Mouse (Mus musculus) forebrain, embryonic 14.5 days (tissue): ENCODE results near the gene Gm17490. TPM values are rescaled to one million over a fixed set of nuclear protein-coding genes. Genes with fewer than 3 reads are reported as not detected.

Source experiments
- ATAC-seq: fragments of 200-750 bp; cut with Nextera tagmentation; 2 replicates; pipeline ENCODE4 v1.8.0; 2017; ENCODE audit warnings: mild to moderate bottlenecking, moderate library complexity
- DNase-seq: peaks from one replicate; pipeline ENCODE4 v3.0.0-alpha.2; 2015; ENCODE audit warnings: low spot score
- H3K27ac ChIP-seq: fragments of 300-500 bp; sonication (generic); 2 replicates; pipeline ENCODE4 v1.5.1; 2014; ENCODE audit warnings: low read depth, mild to moderate bottlenecking, control low read depth, low read length, moderate library complexity
- H3K27me3 ChIP-seq: fragments of 300-500 bp; sonication (generic); replicated peaks from 2 replicates; pipeline ENCODE4 v1.6.1; 2014; ENCODE audit warnings: low read length, control low read depth, mixed read lengths; ENCODE audit not compliant: control insufficient read depth, insufficient read depth
- H3K36me3 ChIP-seq: fragments of 300-500 bp; sonication (generic); 2 replicates; pipeline ENCODE4 v1.6.1; 2014; ENCODE audit warnings: low read length, control low read depth; ENCODE audit not compliant: control insufficient read depth, insufficient read depth
- H3K4me1 ChIP-seq: fragments of 300-500 bp; sonication (generic); 2 replicates; pipeline ENCODE4 v1.6.1; 2014; ENCODE audit warnings: antibody characterized with exemption, low read length, control low read depth; ENCODE audit not compliant: control insufficient read depth, insufficient read depth
- H3K4me2 ChIP-seq: fragments of 300-500 bp; sonication (generic); 2 replicates; pipeline ENCODE4 v1.6.1; 2014; ENCODE audit warnings: mild to moderate bottlenecking, control low read depth, low read length
- H3K4me3 ChIP-seq: fragments of 300-500 bp; sonication (generic); 2 replicates; pipeline ENCODE4 v1.5.1; 2014; ENCODE audit warnings: low read depth, low read length, control low read depth
- H3K9ac ChIP-seq: fragments of 300-500 bp; sonication (generic); 2 replicates; pipeline ENCODE4 v1.6.1; 2014; ENCODE audit warnings: mild to moderate bottlenecking, low read length, control low read depth, moderate library complexity
- H3K9me3 ChIP-seq: fragments of 300-500 bp; sonication (generic); replicated peaks from 2 replicates; pipeline ENCODE4 v1.6.1; 2016; ENCODE audit warnings: low read length, control low read depth, mixed read lengths; ENCODE audit not compliant: control insufficient read depth
- WGBS: fragments of 180-500 bp; shearing (Covaris S2); extraction: QIAGEN DNeasy Blood & Tissue Kit; methylation state at CpG from one replicate; pipeline ENCODE4 v1.1.7; 2014; 5-methylcytosine and 5-hydroxymethylcytosine counted together
- polyA plus RNA-seq: library from polyadenylated mRNA; unstranded; fragments of >200 nt; fragmentation: Nextera tagmentation; extraction: Ambion mirVana; gene quantifications from 2 replicates; pipeline ENCODE4 v1.2.1, GENCODE M21; 2014

The Gm17490 gene
- polyA plus RNA-seq, 1 experiment from 2014 or later, result not detected

DNA sequence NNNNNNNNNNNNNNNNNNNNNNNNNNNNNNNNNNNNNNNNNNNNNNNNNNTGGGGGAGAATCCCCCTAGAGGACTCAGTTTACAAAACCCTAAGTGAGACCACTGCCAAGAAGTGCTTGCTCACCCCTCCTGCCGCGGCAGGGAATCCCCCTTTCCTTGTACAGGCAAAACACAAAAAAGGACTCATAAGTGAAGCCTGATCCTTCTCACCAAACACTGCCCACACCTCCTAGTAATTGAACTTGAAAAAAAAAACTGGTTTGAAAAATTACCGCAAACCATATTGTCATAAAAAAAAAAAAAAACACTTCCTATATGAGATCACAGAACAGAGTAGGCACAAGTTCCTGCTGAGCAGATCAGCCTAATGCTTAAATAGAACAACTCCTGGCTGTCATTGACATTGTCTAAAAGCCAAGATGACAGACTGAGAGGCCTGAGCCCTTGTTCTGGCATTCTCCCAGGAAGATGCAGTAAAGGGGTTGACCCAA, 16.4 kb upstream of the Gm17490 start, which contains the start of gene Il2ra:
Il2ra (plus strand) TSS at position 357 of the 491 bp plus-strand sequence.
- no peak within 1 kb of the TSS for H3K27ac ChIP-seq
- no peaks in the 10 kb centered on the region for H3K27me3 ChIP-seq
- H3K9me3 ChIP-seq, result no peaks in the 10 kb centered on the region
- ATAC-seq (no peak), DNase-seq (no peak)
- WGBS, result 92% methylated on average over 3 of the region's 3 CpGs
- H3K36me3 ChIP-seq, result no peaks in the 10 kb centered on the region
- H3K9ac ChIP-seq, result no peak within 1 kb of the TSS
- H3K4me2 ChIP-seq, result no peak within 1 kb of the TSS
- H3K4me3 ChIP-seq, result no peak within 1 kb of the TSS
- no peaks in the 10 kb centered on the region for H3K4me1 ChIP-seq

DNA sequence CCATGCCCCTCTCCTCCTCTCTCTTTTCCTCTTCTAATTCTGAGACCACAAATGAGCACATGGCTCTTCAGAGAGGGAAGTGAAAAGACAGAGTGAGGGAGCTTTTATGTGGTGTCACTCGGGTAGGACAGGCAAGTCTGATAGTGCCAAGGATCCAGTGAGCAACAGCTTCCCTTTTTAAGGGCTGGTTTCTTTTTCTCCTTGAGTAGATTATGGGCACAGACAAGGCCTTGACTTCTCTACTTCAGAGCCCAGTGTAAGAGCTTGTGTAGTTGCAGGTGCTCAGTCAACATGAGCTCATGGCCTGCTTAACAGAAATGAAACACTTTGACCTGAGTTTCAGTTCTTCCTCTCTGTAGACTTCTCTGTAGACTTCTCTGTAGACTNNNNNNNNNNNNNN, 11.1 kb upstream of the Gm17490 start:
- no peak for ATAC-seq
- no peaks in the 10 kb centered on the region for H3K27me3 ChIP-seq
- no peak overlapping the region for H3K9ac ChIP-seq
- no peak overlapping the region for H3K27ac ChIP-seq
- no peaks in the 10 kb centered on the region for H3K4me1 ChIP-seq
- no peak overlapping the region for H3K4me3 ChIP-seq
- H3K36me3 ChIP-seq, result no peaks in the 10 kb centered on the region
- H3K9me3 ChIP-seq, result no peaks in the 10 kb centered on the region
- H3K4me2 ChIP-seq, result no peak overlapping the region
- WGBS, result 73% methylated on average over 1 of the region's 1 CpGs
- DNase-seq, result no peak

DNA sequence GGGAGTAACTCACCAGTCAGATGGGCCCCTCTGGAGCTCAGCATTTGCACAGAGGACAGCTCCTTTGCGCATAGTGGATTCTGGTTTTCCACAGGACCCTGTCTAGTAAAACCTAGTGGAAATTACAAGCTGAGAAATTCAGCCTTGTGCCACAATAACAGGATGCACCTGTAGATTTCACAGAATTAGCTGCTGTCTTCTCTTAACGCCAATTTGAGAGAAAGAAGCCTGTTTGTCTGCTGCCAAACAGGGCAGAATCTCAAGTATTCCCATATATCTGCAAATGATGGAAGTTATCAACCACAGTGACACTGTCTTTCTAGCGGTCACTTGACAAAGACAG, 10.0 kb upstream of the Gm17490 start:
- H3K27ac ChIP-seq, result no peak overlapping the region
- no peaks in the 10 kb centered on the region for H3K9me3 ChIP-seq
- H3K4me1 ChIP-seq, result no peaks in the 10 kb centered on the region
- DNase-seq (no peak), ATAC-seq (no peak)
- no peaks in the 10 kb centered on the region for H3K36me3 ChIP-seq
- no peak overlapping the region for H3K4me3 ChIP-seq
- H3K27me3 ChIP-seq, result no peaks in the 10 kb centered on the region
- no peak overlapping the region for H3K4me2 ChIP-seq
- 71% methylated on average over 3 of the region's 3 CpGs for WGBS
- no peak overlapping the region for H3K9ac ChIP-seq

DNA sequence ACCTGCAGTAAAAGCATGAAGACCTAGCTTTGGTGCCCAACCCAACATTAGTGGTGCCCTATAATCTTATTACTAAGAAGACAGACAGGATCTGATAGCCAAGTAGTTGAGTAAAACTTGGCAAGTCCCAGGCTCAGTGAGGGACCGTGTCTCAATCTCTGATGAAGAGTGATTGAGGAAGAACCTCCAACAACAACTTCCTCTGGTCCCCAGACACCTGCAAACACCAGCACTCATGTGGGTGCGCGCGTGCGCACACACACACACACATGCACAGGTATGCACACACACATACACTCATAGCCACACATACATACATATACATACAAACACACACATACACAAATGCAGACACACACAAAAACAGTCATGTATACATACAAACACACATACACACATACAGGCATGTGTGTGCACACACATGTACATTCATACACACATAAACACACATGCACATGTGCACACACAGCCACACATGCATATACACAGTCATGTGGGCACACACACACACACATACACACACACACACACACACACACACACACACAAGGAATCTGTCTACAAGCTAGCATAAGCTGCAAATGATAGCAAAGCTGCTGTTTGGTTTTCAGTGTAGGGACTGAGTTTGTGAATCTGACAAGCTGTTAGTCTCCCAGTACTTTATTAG, 9.5 kb upstream of the Gm17490 start:
- Histone ChIP-seq H3K9me3 (no peaks in the 10 kb centered on the region), H3K27me3 (no peaks in the 10 kb centered on the region), H3K36me3 (no peaks in the 10 kb centered on the region), H3K9ac (no peak overlapping the region), H3K4me3 (no peak overlapping the region), H3K27ac (no peak overlapping the region), H3K4me1 (no peaks in the 10 kb centered on the region), H3K4me2 (no peak overlapping the region)
- ATAC-seq (no peak), DNase-seq (no peak)
- WGBS, result 92% methylated on average over 5 of the region's 5 CpGs

DNA sequence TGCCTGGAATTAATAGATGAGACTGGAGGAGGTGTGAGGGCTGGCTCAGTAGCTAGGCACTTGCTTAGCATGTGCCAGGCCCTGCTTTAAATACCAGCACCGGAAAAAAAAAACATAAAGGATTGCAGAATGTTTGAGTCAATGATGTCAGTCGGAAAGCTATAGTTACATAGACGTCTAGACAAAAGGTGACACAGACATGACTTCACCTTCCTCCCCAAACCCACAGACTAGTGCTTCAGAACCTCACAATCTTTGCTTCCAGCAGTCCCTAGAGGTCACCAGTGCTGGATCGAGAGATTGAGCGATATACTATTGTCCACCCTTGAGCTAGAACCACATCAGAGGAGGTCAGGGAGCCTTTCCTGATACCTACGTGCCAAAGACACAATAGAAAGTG, 9.0 kb upstream of the Gm17490 start:
- no peak overlapping the region for H3K27ac ChIP-seq
- H3K4me1 ChIP-seq, result no peaks in the 10 kb centered on the region
- WGBS, result 89% methylated on average over 6 of the region's 6 CpGs
- H3K9me3 ChIP-seq, result no peaks in the 10 kb centered on the region
- H3K4me3 ChIP-seq, result no peak overlapping the region
- no peaks in the 10 kb centered on the region for H3K27me3 ChIP-seq
- no peak for ATAC-seq
- H3K9ac ChIP-seq, result no peak overlapping the region
- H3K4me2 ChIP-seq, result no peak overlapping the region
- DNase-seq, result no peak
- no peaks in the 10 kb centered on the region for H3K36me3 ChIP-seq

DNA sequence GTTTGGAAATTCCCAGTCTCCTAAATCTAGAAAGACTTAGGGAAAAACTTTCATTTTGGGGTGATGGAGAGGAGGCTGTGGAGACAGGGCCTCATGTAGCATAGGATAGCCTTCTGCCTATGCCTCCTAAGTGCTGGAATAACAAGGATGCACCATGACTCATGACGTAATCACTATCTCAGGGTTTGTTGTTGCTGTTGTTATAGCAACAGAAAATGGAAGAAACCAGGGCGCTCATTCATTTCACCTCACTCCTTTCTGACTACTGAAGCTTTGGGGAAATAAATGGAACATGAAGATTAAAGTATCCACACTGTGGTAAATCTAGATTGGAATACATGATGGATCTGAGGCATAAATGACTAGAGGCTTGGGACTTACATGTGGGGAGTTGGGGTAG, 2.3 kb downstream of the Gm17490 start:
- no peak for DNase-seq
- ATAC-seq, result no peak
- Histone ChIP-seq H3K4me1 (no peaks in the 10 kb centered on the region), H3K4me2 (no peak overlapping the region), H3K36me3 (no peaks in the 10 kb centered on the region), H3K27ac (no peak overlapping the region), H3K9ac (no peak overlapping the region), H3K27me3 (no peaks in the 10 kb centered on the region), H3K9me3 (no peaks in the 10 kb centered on the region), H3K4me3 (no peak overlapping the region)
- WGBS, result 92% methylated on average over 2 of the region's 2 CpGs

DNA sequence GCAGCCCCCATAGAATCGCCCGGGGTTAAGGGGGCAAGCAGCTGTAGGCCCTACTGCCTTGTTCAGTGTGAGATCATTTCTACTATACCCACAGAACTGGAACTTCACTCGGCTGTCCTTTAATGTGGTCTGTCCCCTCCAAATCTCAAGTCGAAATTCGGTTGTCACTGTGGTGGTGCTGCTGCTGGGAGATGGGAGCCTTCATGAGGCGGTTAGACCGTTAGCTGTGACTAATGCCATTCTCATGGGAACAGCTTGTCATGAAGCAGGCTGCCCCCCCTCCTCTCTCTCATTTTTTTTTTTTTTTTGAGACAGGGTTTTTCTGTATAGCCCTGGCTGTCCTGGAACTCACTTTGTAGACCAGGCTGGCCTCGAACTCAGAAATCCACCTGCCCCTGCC, 2.9 kb downstream of the Gm17490 start:
- H3K4me2 ChIP-seq, result no peak overlapping the region
- no peak overlapping the region for H3K9ac ChIP-seq
- no peak for ATAC-seq
- H3K27ac ChIP-seq, result no peak overlapping the region
- H3K27me3 ChIP-seq, result no peaks in the 10 kb centered on the region
- WGBS, result 96% methylated on average over 8 of the region's 8 CpGs
- no peaks in the 10 kb centered on the region for H3K36me3 ChIP-seq
- no peaks in the 10 kb centered on the region for H3K4me1 ChIP-seq
- H3K9me3 ChIP-seq, result no peaks in the 10 kb centered on the region
- no peak overlapping the region for H3K4me3 ChIP-seq
- DNase-seq, result no peak

DNA sequence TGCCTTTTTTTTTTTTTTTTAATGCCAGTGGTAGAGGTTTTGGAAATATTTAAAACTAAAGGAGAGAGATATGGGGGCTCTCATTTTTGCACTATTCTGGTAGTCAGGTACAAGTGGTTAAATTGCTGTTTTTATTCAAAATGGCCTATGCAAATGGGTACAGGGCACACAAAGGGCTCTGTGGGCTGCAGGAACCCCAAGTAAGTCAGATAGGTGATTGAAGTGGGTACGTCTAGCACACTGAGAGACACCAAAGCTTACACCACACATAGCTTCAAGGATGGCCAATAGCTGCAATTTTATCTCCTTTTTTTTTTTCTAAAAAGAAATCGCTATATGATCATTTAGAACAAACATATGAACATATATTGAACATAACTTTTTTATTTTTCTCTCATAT, 6.5 kb downstream of the Gm17490 start:
- no peak overlapping the region for H3K4me3 ChIP-seq
- no peaks in the 10 kb centered on the region for H3K36me3 ChIP-seq
- H3K9me3 ChIP-seq, result no peaks in the 10 kb centered on the region
- H3K4me2 ChIP-seq, result no peak overlapping the region
- DNase-seq (no peak), ATAC-seq (no peak)
- no peaks in the 10 kb centered on the region for H3K4me1 ChIP-seq
- H3K27ac ChIP-seq, result no peak overlapping the region
- no peaks in the 10 kb centered on the region for H3K27me3 ChIP-seq
- H3K9ac ChIP-seq, result no peak overlapping the region
- 82% methylated on average over 2 of the region's 2 CpGs for WGBS

DNA sequence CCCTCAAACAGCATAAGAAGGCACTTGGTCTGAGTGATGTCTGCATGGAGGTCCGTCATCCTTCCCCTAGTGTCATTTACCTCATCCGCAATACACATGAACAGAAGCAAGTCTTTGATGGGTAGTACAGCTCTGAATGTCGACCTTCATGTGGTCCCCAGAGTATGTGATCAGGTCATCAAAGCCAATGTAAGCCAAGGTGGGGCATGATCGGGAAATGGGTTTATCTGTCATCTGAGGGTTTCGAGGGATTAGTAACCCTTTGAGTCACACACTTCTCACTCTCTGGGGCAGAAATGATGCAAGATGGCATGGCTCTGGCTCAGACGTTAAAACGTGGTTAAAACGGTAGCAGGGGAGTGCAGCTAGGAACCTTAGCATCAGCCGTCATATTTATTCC, 9.2 kb downstream of the Gm17490 start:
- WGBS, result 92% methylated on average over 9 of the region's 9 CpGs
- Histone ChIP-seq H3K27ac (no peak overlapping the region), H3K4me2 (no peak overlapping the region), H3K9ac (no peak overlapping the region), H3K4me3 (no peak overlapping the region), H3K27me3 (no peaks in the 10 kb centered on the region), H3K36me3 (no peaks in the 10 kb centered on the region), H3K9me3 (no peaks in the 10 kb centered on the region), H3K4me1 (no peaks in the 10 kb centered on the region)
- DNase-seq, result no peak
- no peak for ATAC-seq
